21 mouse cellular contexts compared by ENCODE assay signal in the genomic region with DNA sequence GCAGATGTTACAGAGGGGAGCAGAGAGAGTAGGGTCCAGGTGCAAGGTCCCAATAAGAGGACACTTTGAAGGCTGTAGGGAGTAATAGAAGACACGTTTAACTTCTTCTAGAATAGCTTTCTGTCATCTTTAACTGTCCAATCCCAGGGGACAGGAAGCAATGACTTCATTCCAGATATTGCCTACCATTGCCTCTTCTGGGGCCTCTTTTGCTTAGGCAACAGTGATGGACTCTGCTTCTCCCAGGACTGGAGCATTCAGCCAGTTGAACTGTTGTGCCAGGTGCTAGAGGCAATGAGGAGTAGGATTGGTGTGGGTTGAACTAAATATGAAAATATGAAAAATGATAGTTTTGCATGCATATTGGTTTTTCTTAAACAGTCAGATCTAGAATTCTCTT. TPM values are rescaled to one million over a fixed set of nuclear protein-coding genes. Genes with fewer than 3 reads are reported as not detected.
DNase-seq lines count a peak whose midpoint lies in the region; ATAC-seq lines count a peak whose summit lies in the region.
"Had no signal": no experiment of that assay in that cellular context is flagged by ENCODE, and none has a peak within 500 bp of the region (broad histone marks: within the 10 kb centered on the region; RNA-seq: fewer than 3 reads in every experiment).

No protein-coding gene starts in this region.

- peak; percentile 74 for DNase-seq in heart, adult 11 months
- DNase-seq in adipocyte (ENCODE audit: low spot score): peak; percentile 26
- no peak for DNase-seq in testis, postnatal 14 days (ENCODE audit: low spot score)
- DNase-seq in hindbrain, embryonic 11.5 days (ENCODE audit: low spot score): no peak
- DNase-seq: adrenal gland, adult 8-10 months; adrenal gland, postnatal 14 days; adrenal gland, postnatal 36 days; cerebellum, adult 11-12 months; cerebellum, adult 2 months; cerebellum, adult 9-10 months; cerebellum, postnatal 10 days; cerebellum, postnatal 25 days had no signal

- no peak overlapping the region for H3K4me2 ChIP-seq in heart, embryonic 11.5 days
- no peak overlapping the region for H3K4me2 ChIP-seq in intestine, embryonic 16.5 days (ENCODE audit: low read depth, low read length)
- H3K4me2 ChIP-seq in hindbrain, embryonic 11.5 days (replicated peaks; ENCODE audit: low read depth, low read length): no peak overlapping the region
- H3K4me2 ChIP-seq: embryonic facial prominence, embryonic 12.5 days had no signal

- H3K36me3 ChIP-seq in heart, embryonic 11.5 days (ENCODE audit: control insufficient read depth, insufficient read depth, low read length): no peaks in the 10 kb centered on the region
- H3K36me3 ChIP-seq in intestine, embryonic 16.5 days (ENCODE audit: control insufficient read depth, insufficient read depth, low read length): no peaks in the 10 kb centered on the region
- no peaks in the 10 kb centered on the region for H3K36me3 ChIP-seq in hindbrain, embryonic 11.5 days (ENCODE audit: control insufficient read depth, insufficient read depth, low read length)
- H3K36me3 ChIP-seq: embryonic facial prominence, embryonic 12.5 days had no signal

- H3K27ac ChIP-seq in heart, embryonic 11.5 days (ENCODE audit: low read depth, low read length): no peak overlapping the region
- no peak overlapping the region for H3K27ac ChIP-seq in intestine, embryonic 16.5 days (ENCODE audit: low read length)
- H3K27ac ChIP-seq in hindbrain, embryonic 11.5 days (ENCODE audit: low read depth, low read length): no peak overlapping the region
- H3K27ac ChIP-seq: embryonic facial prominence, embryonic 10.5 days; embryonic facial prominence, embryonic 12.5 days had no signal

- no peaks in the 10 kb centered on the region for H3K27me3 ChIP-seq in heart, embryonic 11.5 days (ENCODE audit: control insufficient read depth, insufficient read depth, low read length)
- H3K27me3 ChIP-seq in intestine, embryonic 16.5 days (replicated peaks; ENCODE audit: control insufficient read depth, insufficient read depth, low read length): no peaks in the 10 kb centered on the region
- no peaks in the 10 kb centered on the region for H3K27me3 ChIP-seq in hindbrain, embryonic 11.5 days (ENCODE audit: control insufficient read depth, insufficient read depth, low read length)
- H3K27me3 ChIP-seq: embryonic facial prominence, embryonic 12.5 days; Patski had no signal

- H3K9ac ChIP-seq in heart, embryonic 11.5 days (ENCODE audit: low read depth, low read length): no peak overlapping the region
- H3K9ac ChIP-seq in intestine, embryonic 16.5 days (ENCODE audit: low read depth, low read length): no peak overlapping the region
- H3K9ac ChIP-seq in hindbrain, embryonic 11.5 days (ENCODE audit: low read depth, low read length): no peak overlapping the region
- H3K9ac ChIP-seq: embryonic facial prominence, embryonic 12.5 days had no signal

- no peaks in the 10 kb centered on the region for H3K9me3 ChIP-seq in heart, embryonic 11.5 days (replicated peaks; ENCODE audit: control insufficient read depth, low read length)
- no peaks in the 10 kb centered on the region for H3K9me3 ChIP-seq in intestine, embryonic 16.5 days (ENCODE audit: control insufficient read depth, low read length)
- no peaks in the 10 kb centered on the region for H3K9me3 ChIP-seq in hindbrain, embryonic 11.5 days (ENCODE audit: control insufficient read depth, low read length)
- H3K9me3 ChIP-seq: embryonic facial prominence, embryonic 10.5 days; embryonic facial prominence, embryonic 12.5 days; G1E had no signal

- H3K4me3 ChIP-seq in heart, embryonic 11.5 days (ENCODE audit: low read depth, low read length): no peak overlapping the region
- H3K4me3 ChIP-seq in intestine, embryonic 16.5 days (ENCODE audit: low read length): no peak overlapping the region
- no peak overlapping the region for H3K4me3 ChIP-seq in hindbrain, embryonic 11.5 days (ENCODE audit: low read depth, low read length)
- H3K4me3 ChIP-seq: embryonic facial prominence, embryonic 10.5 days; embryonic facial prominence, embryonic 12.5 days had no signal

- peaks cover 11% of the 10 kb centered on the region for H3K4me1 ChIP-seq in heart, embryonic 11.5 days (ENCODE audit: control insufficient read depth, insufficient read depth, low read length)
- peaks cover 10% of the 10 kb centered on the region for H3K4me1 ChIP-seq in intestine, embryonic 16.5 days (ENCODE audit: control insufficient read depth, insufficient read depth, low read length)
- no peaks in the 10 kb centered on the region for H3K4me1 ChIP-seq in hindbrain, embryonic 11.5 days (replicated peaks; ENCODE audit: control insufficient read depth, insufficient read depth, low read length)
- H3K4me1 ChIP-seq: embryonic facial prominence, embryonic 10.5 days; embryonic facial prominence, embryonic 12.5 days had no signal

- no peak for ATAC-seq in heart, embryonic 11.5 days (replicated peaks; ENCODE audit: insufficient number of reproducible peaks, low FRiP score, low TSS enrichment)
- ATAC-seq in intestine, embryonic 16.5 days: peak; percentile 68
- no peak for ATAC-seq in activated CD4-positive, CD25-positive, alpha-beta regulatory T cell, adult 4 months
- no peak for ATAC-seq in hindbrain, embryonic 11.5 days (ENCODE audit: low FRiP score)
- ATAC-seq: forebrain, embryonic 14.5 days; forebrain, embryonic 16.5 days; Patski had no signal

- 64% methylated on average over 1 of the region's 1 CpGs for WGBS in heart, embryonic 11.5 days (ENCODE audit: insufficient replicate concordance)
- 52% methylated on average over 1 of the region's 1 CpGs for WGBS in intestine, embryonic 16.5 days
- 80% methylated on average over 1 of the region's 1 CpGs for WGBS in hindbrain, embryonic 11.5 days

RNA-seq across cellular contexts. Expression of a gene that starts 41.6 kb away (rescaled TPM):
- polyA plus RNA-seq in heart, embryonic 11.5 days (2014; fragmentation: Nextera tagmentation; extraction: Ambion mirVana): 17.9 and 20.2 TPM in 2 replicates
- polyA plus RNA-seq in intestine, embryonic 16.5 days (2015; fragmentation: Nextera tagmentation; extraction: Ambion mirVana): 15.2 and 17.1 TPM in 2 replicates
- 10 to 100 TPM; 11.9 to 14.2 TPM for polyA plus RNA-seq in activated CD4-positive, CD25-positive, alpha-beta regulatory T cell, adult 4 months (2017; shearing (Covaris generic))
- 18.7 and 24.1 TPM in 2 replicates for polyA plus RNA-seq in hindbrain, embryonic 11.5 days (2014; fragmentation: Nextera tagmentation; extraction: Ambion mirVana)

Comparison
In these comparisons a context has a peak if more than half of its experiments do, and no peak if none do; other contexts are left out.
1. DNase-seq: peak in heart, adult 11 months (single experiment) and adipocyte (single experiment); none in testis, postnatal 14 days (single experiment) and hindbrain, embryonic 11.5 days (single experiment).